Mouse (Mus musculus): Measurements from ENCODE around the gene Zbtb2.
A peak's percentile ranks its signal among the peaks of the same experiment; 100 is the strongest.

Zbtb2 gene

DNA sequence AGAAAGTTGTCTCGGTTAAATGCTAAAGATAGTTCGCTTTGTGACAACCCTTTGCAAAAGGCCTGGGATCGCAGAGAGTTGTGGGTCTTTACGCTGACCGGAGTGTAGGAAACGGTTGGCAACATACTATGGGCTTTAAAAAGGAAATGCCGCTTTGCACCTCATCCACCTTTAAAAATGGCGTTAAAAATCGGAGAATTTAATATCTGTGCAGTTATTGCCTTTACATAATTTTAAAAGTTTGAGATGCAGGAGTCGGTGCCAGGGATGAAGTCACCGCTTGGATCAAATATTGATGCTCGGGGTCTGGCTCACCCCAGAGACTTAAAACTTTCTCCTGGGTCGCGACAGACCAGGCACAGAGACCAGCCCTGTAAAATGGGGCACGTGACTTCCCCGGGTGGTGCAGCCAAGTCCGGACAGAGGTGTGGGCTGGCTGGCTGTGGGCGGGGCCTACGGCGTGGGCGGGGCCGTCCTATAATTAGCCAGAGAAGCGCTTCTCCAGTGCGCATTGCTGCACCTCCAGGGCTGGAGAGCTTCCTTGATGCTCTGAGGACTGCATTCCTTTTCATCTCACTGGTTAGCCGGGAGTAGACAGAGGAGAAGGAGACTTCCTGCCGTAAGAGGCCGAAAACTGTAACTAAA lies 53.7 kb downstream of the Zbtb2 start:
- DNase-seq (ENCODE audit: low read depth, low spot score): peak; percentile 65

DNA sequence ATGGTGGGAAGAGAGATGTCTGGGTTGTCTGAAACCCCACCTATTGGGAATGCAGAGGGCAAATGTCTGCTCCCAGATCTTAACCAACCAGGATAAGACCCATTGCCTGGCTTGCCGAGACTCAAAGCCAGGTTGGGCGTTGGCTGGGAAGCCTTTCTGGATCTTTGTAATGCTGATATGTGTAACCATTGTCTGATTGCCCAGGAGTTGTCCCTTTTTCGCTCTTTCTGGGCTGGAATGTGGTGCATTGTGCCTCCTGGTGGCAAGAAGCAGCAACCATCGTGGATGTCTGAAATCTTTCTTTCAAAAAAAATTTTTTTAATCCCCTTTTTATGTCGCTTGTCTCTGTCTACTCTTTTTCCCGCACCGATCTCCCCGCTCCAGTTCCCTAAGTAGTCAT lies 54.6 kb downstream of the Zbtb2 start:
- peak; percentile 43 for DNase-seq (ENCODE audit: low read depth, low spot score)

DNA sequence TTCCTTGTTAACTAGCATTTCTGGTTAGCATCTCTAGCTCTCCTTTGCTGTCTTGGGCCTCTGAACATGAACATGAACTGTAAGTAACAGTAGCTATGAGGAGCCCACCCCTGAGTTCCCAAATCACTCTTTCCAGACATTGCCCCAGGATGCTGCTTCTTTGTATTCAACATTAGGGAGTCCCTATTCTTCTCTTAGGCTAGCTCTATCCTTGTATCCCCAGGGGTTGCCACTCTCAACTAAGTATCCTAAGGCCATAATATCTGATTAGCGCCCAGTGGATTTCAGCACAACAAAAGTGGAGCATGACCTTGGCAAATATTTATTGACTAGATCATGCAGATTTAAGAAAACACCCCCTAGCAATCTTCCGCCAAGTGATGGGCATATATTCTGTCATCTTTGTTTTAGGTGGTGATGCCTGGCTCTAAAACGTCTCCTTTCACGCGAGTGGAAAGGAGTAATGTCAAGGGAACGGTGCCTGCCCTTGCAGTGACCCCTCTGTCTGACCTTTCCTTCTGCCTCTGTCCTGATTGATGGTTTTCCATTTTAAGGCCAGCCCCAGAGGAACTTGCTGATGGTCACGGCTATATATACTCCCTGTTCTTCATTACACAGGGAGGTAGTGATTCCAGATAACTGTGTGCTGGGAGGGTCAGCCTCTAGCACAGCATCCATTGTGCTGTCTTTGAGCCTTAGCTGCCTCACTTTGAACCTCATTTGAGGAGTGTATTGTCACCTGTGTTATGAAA lies 55.5 kb downstream of the Zbtb2 start:
- no peak for DNase-seq (ENCODE audit: low read depth, low spot score)

DNA sequence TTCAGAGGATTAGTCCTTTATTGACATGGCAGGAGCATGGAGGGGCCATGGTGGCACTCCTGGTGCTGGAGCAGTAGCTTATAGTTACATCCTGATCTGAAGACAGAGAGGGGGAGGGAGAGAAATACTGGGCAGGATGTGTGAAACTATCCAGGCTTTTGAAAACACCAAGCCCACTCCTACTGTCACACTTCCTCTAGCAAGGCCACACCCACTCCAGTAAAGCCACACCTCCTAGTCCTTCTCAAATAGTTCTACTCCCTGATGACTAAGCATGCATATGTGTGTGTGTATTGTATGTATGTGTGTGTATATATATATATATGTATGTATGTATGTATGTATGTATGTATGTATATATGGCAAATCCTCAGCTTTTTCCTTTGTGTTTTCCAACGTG lies 60.2 kb downstream of the Zbtb2 start:
- DNase-seq (ENCODE audit: low read depth, low spot score): no peak

DNA sequence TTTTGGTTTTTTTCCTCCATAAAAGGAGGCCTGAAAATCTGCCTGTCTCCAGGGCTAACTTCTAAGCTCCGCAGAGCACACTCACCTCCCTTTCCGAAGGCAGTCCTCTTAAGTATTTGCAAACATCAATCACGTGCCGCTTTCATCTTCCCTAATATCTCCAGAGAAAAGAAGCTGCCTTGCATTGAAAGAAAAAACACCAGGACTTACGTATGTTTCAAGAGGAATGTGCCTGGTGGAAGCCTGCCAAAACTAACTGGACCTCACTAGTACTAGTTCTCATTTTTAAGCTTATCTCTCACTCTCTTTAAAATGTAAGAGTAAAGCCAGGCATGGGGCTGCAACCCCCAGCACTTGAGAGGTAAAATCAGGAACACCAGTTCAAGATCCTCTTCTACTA lies 62.3 kb downstream of the Zbtb2 start:
- DNase-seq (ENCODE audit: low read depth, low spot score): no peak

DNA sequence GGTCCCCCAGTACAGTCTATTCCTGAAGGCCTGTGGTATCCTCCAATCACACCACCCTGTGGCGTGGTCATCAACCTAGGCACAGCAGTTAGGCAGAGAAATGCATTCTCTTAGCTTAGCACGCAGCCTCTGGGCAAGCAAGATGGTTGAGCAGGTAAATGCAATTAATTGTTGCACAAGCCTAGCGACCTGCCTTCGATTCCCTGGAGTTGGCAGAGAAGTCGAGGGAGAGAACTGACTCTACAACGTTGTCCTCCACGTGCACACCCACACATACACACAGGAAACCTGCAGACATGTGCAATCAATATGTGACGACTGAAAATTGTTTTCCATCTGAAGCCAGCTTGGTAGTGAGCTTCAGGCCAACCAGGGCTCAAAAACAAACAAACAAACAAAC lies 64.0 kb downstream of the Zbtb2 start:
- no peak for DNase-seq (ENCODE audit: low read depth, low spot score)
